Mouse (Mus musculus) neural tube, embryonic 12.5 days (tissue): ENCODE data around the gene Pcmt1. TPM values are rescaled to one million over a fixed set of nuclear protein-coding genes. Genes with fewer than 3 reads are reported as not detected.

Experiments used
- ATAC-seq: fragments of 200-750 bp; cut with Nextera tagmentation; 2 replicates; pipeline ENCODE4 v1.8.0; 2017; ENCODE audit warnings: low read depth, mild to moderate bottlenecking, moderate TSS enrichment, moderate library complexity; ENCODE audit not compliant: low FRiP score
- H3K27ac ChIP-seq: fragments of 300-500 bp; sonication (generic); 2 replicates; pipeline ENCODE4 v1.5.1; 2016
- H3K27me3 ChIP-seq: fragments of 300-500 bp; sonication (generic); replicated peaks from 2 replicates; pipeline ENCODE4 v1.6.1; 2016; ENCODE audit warnings: mild to moderate bottlenecking
- H3K36me3 ChIP-seq: fragments of 300-500 bp; sonication (generic); 2 replicates; pipeline ENCODE4 v1.6.1; 2016; ENCODE audit warnings: mild to moderate bottlenecking
- H3K4me1 ChIP-seq: fragments of 300-500 bp; sonication (generic); 2 replicates; pipeline ENCODE4 v1.6.1; 2016
- H3K4me2 ChIP-seq: fragments of 300-500 bp; sonication (generic); replicated peaks from 2 replicates; pipeline ENCODE4 v1.6.1; 2016; ENCODE audit warnings: mild to moderate bottlenecking
- H3K4me3 ChIP-seq: fragments of 300-500 bp; sonication (generic); 2 replicates; pipeline ENCODE4 v1.5.1; 2016
- H3K9ac ChIP-seq: fragments of 300-500 bp; sonication (generic); 2 replicates; pipeline ENCODE4 v1.6.1; 2016; ENCODE audit warnings: mild to moderate bottlenecking
- H3K9me3 ChIP-seq: fragments of 300-500 bp; sonication (generic); 2 replicates; pipeline ENCODE4 v1.6.1; 2016; ENCODE audit warnings: mild to moderate bottlenecking
- WGBS: fragments of 180-500 bp; shearing (Covaris S2); methylation state at CpG from one replicate; pipeline ENCODE4 v1.1.7; 2016; 5-methylcytosine and 5-hydroxymethylcytosine counted together
- polyA plus RNA-seq: library from polyadenylated mRNA; unstranded; fragments of >200 nt; fragmentation: Nextera tagmentation; extraction: Ambion mirVana; gene quantifications from 2 replicates; pipeline ENCODE4 v1.2.1, GENCODE M21; 2016

Pcmt1 gene
- polyA plus RNA-seq: 143 and 153 TPM in 2 replicates

DNA sequence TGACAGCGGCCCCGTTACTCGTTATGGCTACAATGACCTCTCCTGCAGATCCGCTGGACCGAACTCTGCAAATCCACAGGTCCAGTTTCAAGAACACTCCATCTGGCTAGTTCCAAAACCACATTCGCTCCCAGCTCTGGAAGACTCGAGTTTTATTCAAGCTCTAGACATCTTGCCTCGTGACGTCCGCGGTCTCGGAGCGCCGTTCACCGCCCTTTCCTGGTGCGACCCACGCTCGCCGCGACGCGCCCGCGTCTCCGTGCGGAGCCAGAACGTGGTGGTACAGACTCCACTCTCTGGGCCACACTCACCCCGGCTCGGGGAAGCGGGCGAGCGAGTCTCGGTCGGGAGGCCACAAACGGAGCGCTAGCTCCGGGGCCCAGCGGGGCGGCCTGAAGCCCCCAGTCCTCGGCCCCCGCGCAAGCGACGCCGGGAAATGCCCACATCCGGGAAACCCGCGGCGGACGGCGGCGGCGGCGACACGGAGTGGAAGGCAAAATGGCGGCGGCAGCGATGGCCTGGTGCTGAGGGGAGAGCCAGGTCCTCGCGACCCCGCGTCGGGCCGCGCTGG lies at the start of gene Pcmt1, which contains the start of gene Lats1:
TSS of gene Pcmt1 (minus strand) at position 406 of the 571 bp plus-strand sequence.
TSS of gene Lats1 (plus strand) at position 484 of the 571 bp plus-strand sequence.
- peak within 1 kb of the TSS; percentile 100 for H3K9ac ChIP-seq
- peak within 1 kb of the TSS; percentile 100 for H3K4me3 ChIP-seq
- ATAC-seq: peak; percentile 89
- peak within 1 kb of the TSS; percentile 77 for H3K4me2 ChIP-seq
- H3K36me3 ChIP-seq: peaks cover 33% of the 10 kb centered on the region
- WGBS: under 1% methylated on average over 65 of the region's 65 CpGs
- no peaks in the 10 kb centered on the region for H3K27me3 ChIP-seq
- peaks cover 27% of the 10 kb centered on the region for H3K4me1 ChIP-seq
- H3K9me3 ChIP-seq: no peaks in the 10 kb centered on the region
- peak within 1 kb of the TSS; percentile 92 for H3K27ac ChIP-seq

DNA sequence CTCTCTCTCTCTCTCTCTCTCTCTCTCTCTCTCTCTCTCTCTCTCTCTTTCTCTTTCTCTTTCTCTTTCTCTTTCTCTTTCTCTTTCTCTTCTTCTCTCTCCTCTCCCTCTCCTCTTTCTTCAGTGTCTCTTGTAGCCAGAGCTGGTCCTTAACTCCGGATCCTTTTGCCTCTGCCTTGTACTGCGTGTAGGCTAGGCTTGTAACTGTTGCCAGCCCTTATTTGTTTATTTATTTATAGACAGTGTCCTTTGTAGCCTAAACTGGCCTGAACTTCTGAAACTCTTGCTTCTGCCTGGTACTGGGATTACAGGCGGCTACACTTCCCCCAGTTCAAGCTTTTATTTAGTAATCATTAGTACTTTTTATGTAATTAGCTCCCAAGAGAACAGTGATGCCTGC lies 46.1 kb upstream of the Pcmt1 start:
- peaks cover 14% of the 10 kb centered on the region for H3K4me1 ChIP-seq
- H3K36me3 ChIP-seq: no peaks in the 10 kb centered on the region
- peak overlapping the region; percentile 90 for H3K4me2 ChIP-seq
- peak overlapping the region; percentile 84; the same call in 1 of the 2 replicates for H3K4me3 ChIP-seq
- H3K27me3 ChIP-seq: no peaks in the 10 kb centered on the region
- 31% methylated on average over 3 of the region's 3 CpGs for WGBS
- H3K27ac ChIP-seq: no peak overlapping the region
- no peaks in the 10 kb centered on the region for H3K9me3 ChIP-seq
- H3K9ac ChIP-seq: peak overlapping the region; percentile 27; the same call in 1 of the 2 replicates
- no peak for ATAC-seq

DNA sequence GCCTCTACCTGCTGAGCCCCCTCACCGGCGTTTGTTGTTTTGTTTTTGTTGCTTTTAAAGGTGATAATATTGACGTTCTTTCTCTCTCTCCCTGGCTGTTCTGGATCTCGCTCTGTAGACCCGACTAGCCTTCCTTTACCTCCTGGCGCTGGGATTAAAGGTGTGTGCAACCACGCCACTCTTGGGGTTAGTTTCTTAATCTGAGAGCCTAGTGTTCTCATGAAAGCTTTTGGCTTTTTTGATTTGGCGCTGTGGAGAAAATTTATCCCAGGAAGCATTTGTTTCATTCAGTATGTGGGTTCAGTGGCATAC lies 45.5 kb upstream of the Pcmt1 start:
- peak overlapping the region; percentile 84 for H3K4me3 ChIP-seq
- peak overlapping the region; percentile 67 for H3K9ac ChIP-seq
- no peak overlapping the region for H3K27ac ChIP-seq
- no peaks in the 10 kb centered on the region for H3K27me3 ChIP-seq
- H3K9me3 ChIP-seq: no peaks in the 10 kb centered on the region
- H3K4me2 ChIP-seq: peak overlapping the region; percentile 90
- H3K4me1 ChIP-seq: peaks cover 14% of the 10 kb centered on the region
- under 1% methylated on average over 8 of the region's 8 CpGs for WGBS
- H3K36me3 ChIP-seq: no peaks in the 10 kb centered on the region
- 0 out of 2 replicates have a peak, but pooled peaks have one; percentile 8 for ATAC-seq

DNA sequence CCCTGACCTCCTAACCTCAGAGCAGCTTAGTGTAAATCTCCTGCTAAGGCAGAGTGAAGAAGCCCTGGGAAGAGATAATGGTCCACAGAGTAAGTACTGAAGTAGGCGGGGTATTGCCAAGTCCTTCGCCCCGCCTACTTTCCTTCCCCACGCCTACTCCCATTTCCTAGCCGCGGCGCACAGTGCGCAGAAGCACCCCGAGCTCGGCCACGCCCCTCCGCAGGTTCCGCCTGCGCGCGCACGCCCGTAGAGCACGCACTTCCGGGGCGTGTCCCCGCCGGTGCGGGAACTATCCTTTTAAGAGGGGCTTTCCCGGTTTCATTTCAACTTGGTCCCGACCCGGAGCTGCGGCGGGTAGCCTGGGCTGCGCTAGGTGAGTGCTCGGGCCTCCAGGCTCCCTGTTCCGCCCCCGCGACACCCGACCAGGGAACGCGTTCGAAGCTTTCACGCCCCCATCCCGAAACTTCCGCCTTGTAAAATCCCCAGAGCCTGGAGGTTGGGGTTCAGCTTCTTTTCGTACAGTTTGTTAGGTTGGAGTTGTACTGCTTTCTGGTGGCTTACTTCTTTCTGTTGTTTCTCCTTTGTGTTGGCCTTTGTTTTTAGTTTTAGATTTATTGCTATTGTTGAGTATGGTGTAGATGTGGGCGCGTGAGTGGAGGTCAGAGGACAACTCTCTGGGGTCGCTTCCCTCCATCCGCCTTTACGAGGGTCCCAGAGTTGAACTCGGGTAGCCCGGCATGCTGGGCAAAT lies 45.0 kb upstream of the Pcmt1 start, which contains the start of gene Katna1:
TSS of gene Katna1 (plus strand) at position 250 of the 750 bp plus-strand sequence.
- under 1% methylated on average over 49 of the region's 49 CpGs for WGBS
- Histone ChIP-seq H3K36me3 (no peaks in the 10 kb centered on the region), H3K4me1 (peaks cover 11% of the 10 kb centered on the region), H3K27me3 (no peaks in the 10 kb centered on the region), H3K9ac (peak within 1 kb of the TSS; percentile 67), H3K27ac (no peak within 1 kb of the TSS), H3K9me3 (no peaks in the 10 kb centered on the region), H3K4me2 (peak within 1 kb of the TSS; percentile 90), H3K4me3 (peak within 1 kb of the TSS; percentile 84)
- ATAC-seq: peak; percentile 98

DNA sequence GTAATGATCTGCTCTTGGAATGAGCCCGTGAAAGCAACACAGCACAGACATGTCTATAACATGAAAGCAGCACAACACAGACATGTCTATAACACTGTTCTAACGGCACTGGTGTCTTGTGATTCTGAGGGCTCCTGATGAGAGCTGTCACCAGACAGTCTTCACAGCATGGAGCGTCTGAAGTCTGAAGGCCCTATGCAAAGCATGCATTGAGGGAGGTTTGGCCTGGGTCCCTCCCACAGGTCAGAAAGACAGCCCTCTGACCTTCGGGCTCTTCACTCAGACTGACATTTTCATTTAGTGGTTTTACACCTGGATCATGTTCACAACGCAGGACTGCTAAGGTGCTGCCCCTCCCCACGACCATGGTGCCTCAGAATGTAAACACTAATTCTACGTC lies 34.1 kb upstream of the Pcmt1 start:
- H3K4me3 ChIP-seq: no peak overlapping the region
- H3K9me3 ChIP-seq: no peaks in the 10 kb centered on the region
- peaks cover 42% of the 10 kb centered on the region for H3K36me3 ChIP-seq
- no peak overlapping the region for H3K4me2 ChIP-seq
- no peak for ATAC-seq
- H3K27me3 ChIP-seq: no peaks in the 10 kb centered on the region
- H3K27ac ChIP-seq: no peak overlapping the region
- H3K4me1 ChIP-seq: no peaks in the 10 kb centered on the region
- no peak overlapping the region for H3K9ac ChIP-seq
- 81% methylated on average over 7 of the region's 7 CpGs for WGBS

DNA sequence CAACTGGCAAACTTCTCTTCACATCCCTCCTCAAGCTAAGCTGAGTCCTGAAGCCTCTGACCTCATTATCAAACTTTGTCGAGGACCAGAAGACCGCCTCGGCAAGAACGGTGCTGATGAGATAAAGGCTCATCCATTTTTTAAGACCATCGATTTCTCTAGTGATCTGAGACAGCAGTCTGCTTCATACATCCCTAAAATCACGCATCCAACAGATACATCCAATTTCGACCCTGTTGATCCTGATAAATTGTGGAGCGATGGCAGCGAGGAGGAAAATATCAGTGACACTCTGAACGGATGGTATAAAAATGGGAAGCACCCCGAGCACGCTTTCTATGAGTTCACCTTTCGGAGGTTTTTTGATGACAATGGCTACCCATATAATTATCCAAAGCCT lies 31.6 kb upstream of the Pcmt1 start:
- Histone ChIP-seq H3K9me3 (no peaks in the 10 kb centered on the region), H3K36me3 (peaks cover 53% of the 10 kb centered on the region), H3K9ac (no peak overlapping the region), H3K27ac (no peak overlapping the region), H3K4me1 (no peaks in the 10 kb centered on the region), H3K27me3 (no peaks in the 10 kb centered on the region), H3K4me3 (no peak overlapping the region), H3K4me2 (no peak overlapping the region)
- WGBS: 95% methylated on average over 13 of the region's 13 CpGs
- ATAC-seq: no peak

DNA sequence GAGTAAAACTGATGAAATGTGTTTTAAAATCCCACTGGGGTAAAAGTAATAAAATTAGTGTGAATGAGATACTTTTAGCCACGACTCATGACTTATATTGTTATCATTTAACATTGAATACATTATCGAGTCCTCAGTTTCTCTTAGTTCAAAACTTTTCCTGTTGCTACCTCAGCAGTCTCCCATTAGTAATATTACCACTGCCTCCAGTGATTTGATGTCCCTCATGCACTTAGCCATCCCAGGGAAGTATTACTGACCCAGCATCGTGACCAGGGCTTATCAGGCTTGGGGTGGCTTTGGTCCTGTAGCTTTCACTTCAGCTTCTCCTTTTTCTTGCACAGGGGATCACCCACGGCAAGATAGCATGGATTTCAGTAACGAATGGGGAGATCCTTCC lies 29.2 kb upstream of the Pcmt1 start:
- 94% methylated on average over 5 of the region's 5 CpGs for WGBS
- Histone ChIP-seq H3K4me1 (no peaks in the 10 kb centered on the region), H3K27ac (no peak overlapping the region), H3K4me3 (no peak overlapping the region), H3K9ac (no peak overlapping the region), H3K4me2 (no peak overlapping the region), H3K9me3 (no peaks in the 10 kb centered on the region), H3K36me3 (peaks cover 62% of the 10 kb centered on the region), H3K27me3 (no peaks in the 10 kb centered on the region)
- ATAC-seq: no peak

DNA sequence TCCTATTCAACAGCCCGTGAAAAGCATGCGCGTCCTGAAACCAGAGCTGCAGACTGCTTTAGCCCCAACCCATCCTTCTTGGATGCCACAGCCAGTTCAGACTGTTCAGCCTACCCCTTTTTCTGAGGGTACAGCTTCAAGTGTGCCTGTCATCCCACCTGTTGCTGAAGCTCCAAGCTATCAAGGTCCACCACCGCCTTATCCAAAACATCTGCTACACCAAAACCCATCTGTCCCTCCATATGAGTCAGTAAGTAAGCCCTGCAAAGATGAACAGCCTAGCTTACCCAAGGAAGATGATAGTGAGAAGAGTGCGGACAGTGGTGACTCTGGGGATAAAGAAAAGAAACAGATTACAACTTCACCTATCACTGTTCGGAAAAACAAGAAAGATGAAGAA lies 21.6 kb upstream of the Pcmt1 start:
- no peak overlapping the region for H3K4me3 ChIP-seq
- no peaks in the 10 kb centered on the region for H3K9me3 ChIP-seq
- peaks cover 85% of the 10 kb centered on the region for H3K36me3 ChIP-seq
- ATAC-seq: no peak
- H3K4me1 ChIP-seq: no peaks in the 10 kb centered on the region
- no peak overlapping the region for H3K27ac ChIP-seq
- no peak overlapping the region for H3K4me2 ChIP-seq
- no peak overlapping the region for H3K9ac ChIP-seq
- 96% methylated on average over 6 of the region's 6 CpGs for WGBS
- no peaks in the 10 kb centered on the region for H3K27me3 ChIP-seq

DNA sequence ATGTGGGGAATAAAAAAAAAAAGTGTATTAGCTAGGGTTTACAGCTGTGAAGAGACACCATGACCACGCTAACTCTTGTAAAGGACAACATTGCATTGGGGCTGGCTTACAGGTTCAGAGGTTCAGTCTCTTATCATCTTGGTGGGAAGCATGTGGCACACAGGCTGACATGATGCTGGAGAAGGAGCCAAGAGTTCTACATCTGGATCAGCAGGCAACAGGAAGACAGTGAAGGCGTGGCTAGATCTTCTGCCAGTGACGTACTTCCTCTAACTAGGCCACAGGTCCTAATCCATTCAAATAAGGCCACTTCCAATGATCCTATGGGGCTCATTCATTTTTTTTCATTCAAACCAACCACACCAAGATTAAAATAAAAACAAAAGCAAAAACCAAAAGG lies 19.2 kb upstream of the Pcmt1 start:
- H3K4me3 ChIP-seq: no peak overlapping the region
- H3K9me3 ChIP-seq: no peaks in the 10 kb centered on the region
- no peaks in the 10 kb centered on the region for H3K4me1 ChIP-seq
- peaks cover 85% of the 10 kb centered on the region for H3K36me3 ChIP-seq
- H3K27ac ChIP-seq: no peak overlapping the region
- 89% methylated on average over 3 of the region's 3 CpGs for WGBS
- H3K27me3 ChIP-seq: no peaks in the 10 kb centered on the region
- no peak overlapping the region for H3K9ac ChIP-seq
- no peak overlapping the region for H3K4me2 ChIP-seq
- no peak for ATAC-seq

DNA sequence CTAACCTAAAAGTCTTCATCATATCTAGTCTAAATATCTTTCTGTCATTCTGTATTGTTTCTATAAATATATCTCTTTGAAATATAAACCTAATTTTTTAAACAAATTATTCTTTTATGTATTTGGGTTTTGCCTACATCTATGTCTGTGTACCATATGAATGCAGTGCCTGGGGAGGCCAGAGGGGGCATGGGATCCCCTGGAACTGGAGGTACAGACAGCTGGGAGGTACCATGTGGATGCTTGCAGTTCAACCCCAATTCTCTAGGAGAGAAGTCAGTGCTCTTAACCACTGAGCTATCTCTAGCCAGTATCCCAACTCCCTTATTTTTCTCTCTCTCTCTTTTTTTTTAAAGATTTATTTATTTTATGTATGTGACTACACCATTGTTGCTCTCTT lies 14.3 kb upstream of the Pcmt1 start:
- no peak overlapping the region for H3K27ac ChIP-seq
- H3K27me3 ChIP-seq: no peaks in the 10 kb centered on the region
- peaks cover 70% of the 10 kb centered on the region for H3K36me3 ChIP-seq
- H3K4me2 ChIP-seq: no peak overlapping the region
- no peaks in the 10 kb centered on the region for H3K4me1 ChIP-seq
- H3K9ac ChIP-seq: no peak overlapping the region
- H3K4me3 ChIP-seq: no peak overlapping the region
- ATAC-seq: no peak
- H3K9me3 ChIP-seq: no peaks in the 10 kb centered on the region

DNA sequence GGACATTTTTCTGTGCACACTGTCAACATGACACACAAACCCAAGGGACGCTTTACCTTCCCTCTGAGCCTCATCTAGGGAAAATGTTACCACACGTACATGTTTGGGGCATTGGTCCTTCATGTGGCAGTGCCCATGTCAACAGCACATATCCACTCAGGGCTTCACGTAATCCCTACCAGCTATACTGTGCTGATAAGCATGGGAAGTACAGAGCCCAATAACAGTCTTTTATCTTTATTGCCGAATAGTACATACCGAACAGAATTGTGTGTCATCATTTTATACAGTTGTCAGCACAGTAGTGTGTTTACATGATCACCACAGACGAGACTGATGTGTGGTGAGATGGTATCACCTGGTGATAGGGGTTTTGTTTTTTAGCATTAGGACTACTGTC lies 6.0 kb upstream of the Pcmt1 start:
- H3K27ac ChIP-seq: no peak overlapping the region
- H3K4me1 ChIP-seq: peaks cover 13% of the 10 kb centered on the region
- peaks cover 10% of the 10 kb centered on the region for H3K36me3 ChIP-seq
- H3K27me3 ChIP-seq: no peaks in the 10 kb centered on the region
- H3K9me3 ChIP-seq: no peaks in the 10 kb centered on the region
- H3K4me3 ChIP-seq: no peak overlapping the region
- WGBS: 96% methylated on average over 6 of the region's 6 CpGs
- no peak overlapping the region for H3K9ac ChIP-seq
- H3K4me2 ChIP-seq: no peak overlapping the region
- no peak for ATAC-seq

DNA sequence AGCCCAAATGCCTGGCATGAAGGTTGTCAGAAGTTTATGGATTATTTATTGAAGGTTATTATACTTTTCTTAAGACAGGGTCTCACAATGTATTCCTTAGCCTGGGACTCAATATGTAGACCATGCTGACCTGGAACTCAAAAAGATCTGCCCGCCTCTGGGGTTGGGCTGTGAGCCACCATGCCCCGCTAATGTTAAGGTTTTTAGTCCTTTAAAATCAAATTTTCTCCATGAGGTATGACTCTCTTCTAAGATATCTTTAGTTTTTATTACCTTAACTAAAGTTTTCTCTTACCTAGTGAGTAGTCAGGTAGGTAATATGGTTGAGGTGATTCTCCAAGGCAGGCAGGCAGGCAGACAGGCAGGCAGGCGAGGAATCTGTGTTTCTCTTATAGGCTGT lies 1.3 kb upstream of the Pcmt1 start:
- 76% methylated on average over 3 of the region's 3 CpGs for WGBS
- Histone ChIP-seq H3K27me3 (no peaks in the 10 kb centered on the region), H3K4me3 (peak overlapping the region; percentile 100), H3K4me1 (peaks cover 27% of the 10 kb centered on the region), H3K27ac (no peak overlapping the region), H3K36me3 (peaks cover 22% of the 10 kb centered on the region), H3K9ac (no peak overlapping the region), H3K9me3 (no peaks in the 10 kb centered on the region), H3K4me2 (peak overlapping the region; percentile 77)
- ATAC-seq: no peak
